Mouse (Mus musculus) heart, embryonic 12.5 days (tissue): Measurements from ENCODE around the gene Cdk4. TPM values are rescaled to one million over a fixed set of nuclear protein-coding genes. Genes with fewer than 3 reads are reported as not detected.

ENCODE experiments used
- ATAC-seq: fragments of 200-750 bp; cut with Nextera tagmentation; 2 replicates; pipeline ENCODE4 v1.8.0; 2017; ENCODE audit warnings: moderate TSS enrichment, moderate library complexity; ENCODE audit not compliant: insufficient number of reproducible peaks, low FRiP score
- H3K27ac ChIP-seq: fragments of 300-500 bp; sonication (generic); 2 replicates; pipeline ENCODE4 v1.5.1; 2016; ENCODE audit warnings: mild to moderate bottlenecking, moderate library complexity; ENCODE audit not compliant: poor library complexity, severe bottlenecking
- H3K27me3 ChIP-seq: fragments of 300-500 bp; sonication (generic); replicated peaks from 2 replicates; pipeline ENCODE4 v1.6.1; 2016; ENCODE audit warnings: mild to moderate bottlenecking, moderate library complexity
- H3K36me3 ChIP-seq: fragments of 300-500 bp; sonication (generic); 2 replicates; pipeline ENCODE4 v1.6.1; 2016; ENCODE audit warnings: mild to moderate bottlenecking, moderate library complexity
- H3K4me1 ChIP-seq: fragments of 300-500 bp; sonication (generic); replicated peaks from 2 replicates; pipeline ENCODE4 v1.6.1; 2016; ENCODE audit warnings: mild to moderate bottlenecking
- H3K4me2 ChIP-seq: fragments of 300-500 bp; sonication (generic); 2 replicates; pipeline ENCODE4 v1.6.1; 2016; ENCODE audit warnings: mild to moderate bottlenecking, moderate library complexity
- H3K4me3 ChIP-seq: fragments of 300-500 bp; sonication (generic); 2 replicates; pipeline ENCODE4 v1.5.1; 2016; ENCODE audit warnings: mild to moderate bottlenecking
- H3K9ac ChIP-seq: fragments of 300-500 bp; sonication (generic); 2 replicates; pipeline ENCODE4 v1.6.1; 2016; ENCODE audit warnings: mild to moderate bottlenecking, moderate library complexity
- H3K9me3 ChIP-seq: fragments of 300-500 bp; sonication (generic); replicated peaks from 2 replicates; pipeline ENCODE4 v1.6.1; 2016; ENCODE audit warnings: mild to moderate bottlenecking, moderate library complexity
- WGBS: fragments of 180-500 bp; shearing (Covaris S2); methylation state at CpG from one replicate; pipeline ENCODE4 v1.1.7; 2016; 5-methylcytosine and 5-hydroxymethylcytosine counted together
- polyA plus RNA-seq: library from polyadenylated mRNA; unstranded; fragments of >200 nt; fragmentation: Nextera tagmentation; extraction: Ambion mirVana; gene quantifications from 2 replicates; pipeline ENCODE4 v1.2.1, GENCODE M21; 2016

Gene Cdk4
- polyA plus RNA-seq, result 1,080 and 1,140 TPM in 2 replicates

GRCm38 (mm10) chr10:127063239-127063872 lies at the start of gene Cdk4:
TSS of gene Cdk4 (plus strand) at chr10:127063534.
- H3K9me3 ChIP-seq, result no peaks in the 10 kb centered on the region
- H3K4me3 ChIP-seq, result peak within 1 kb of the TSS; percentile 70
- H3K27me3 ChIP-seq, result peaks cover 33% of the 10 kb centered on the region
- peak within 1 kb of the TSS; percentile 78 for H3K27ac ChIP-seq
- peak within 1 kb of the TSS; percentile 91 for H3K9ac ChIP-seq
- peak within 1 kb of the TSS; percentile 78 for H3K4me2 ChIP-seq
- WGBS, result under 1% methylated on average over 45 of the region's 46 CpGs
- peaks cover 35% of the 10 kb centered on the region for H3K4me1 ChIP-seq
- peaks cover 38% of the 10 kb centered on the region for H3K36me3 ChIP-seq
- peak; percentile 95 for ATAC-seq

GRCm38 (mm10) chr10:127016488-127016887 lies 46.8 kb upstream of the Cdk4 start:
- no peaks in the 10 kb centered on the region for H3K9me3 ChIP-seq
- WGBS, result 53% methylated on average over 5 of the region's 5 CpGs
- no peaks in the 10 kb centered on the region for H3K27me3 ChIP-seq
- no peak overlapping the region for H3K4me3 ChIP-seq
- peaks cover 20% of the 10 kb centered on the region; the same call in 1 of the 2 replicates for H3K36me3 ChIP-seq
- no peak for ATAC-seq
- H3K9ac ChIP-seq, result no peak overlapping the region
- H3K4me1 ChIP-seq, result no peaks in the 10 kb centered on the region
- no peak overlapping the region for H3K27ac ChIP-seq
- no peak overlapping the region for H3K4me2 ChIP-seq

GRCm38 (mm10) chr10:127017071-127017470 lies 46.3 kb upstream of the Cdk4 start:
- WGBS, result 22% methylated on average over 2 of the region's 2 CpGs
- H3K27ac ChIP-seq, result no peak overlapping the region
- H3K4me2 ChIP-seq, result no peak overlapping the region
- ATAC-seq, result no peak
- peaks cover 24% of the 10 kb centered on the region; the same call in 1 of the 2 replicates for H3K36me3 ChIP-seq
- H3K9ac ChIP-seq, result no peak overlapping the region
- H3K9me3 ChIP-seq, result no peaks in the 10 kb centered on the region
- H3K27me3 ChIP-seq, result no peaks in the 10 kb centered on the region
- H3K4me3 ChIP-seq, result no peak overlapping the region
- no peaks in the 10 kb centered on the region for H3K4me1 ChIP-seq

GRCm38 (mm10) chr10:127018422-127018821 lies 44.9 kb upstream of the Cdk4 start:
- WGBS, result 74% methylated on average over 16 of the region's 16 CpGs
- no peak overlapping the region for H3K27ac ChIP-seq
- ATAC-seq, result no peak

GRCm38 (mm10) chr10:127030336-127031296 lies 32.7 kb upstream of the Cdk4 start, which contains the start of gene Tsfm:
TSS of gene Tsfm (minus strand) at chr10:127030840.
- Histone ChIP-seq H3K4me2 (peak within 1 kb of the TSS; percentile 83), H3K4me1 (peaks cover 10% of the 10 kb centered on the region; the same call in 1 of the 2 replicates), H3K27ac (peak within 1 kb of the TSS; percentile 68), H3K9ac (peak within 1 kb of the TSS; percentile 87), H3K27me3 (no peaks in the 10 kb centered on the region), H3K4me3 (peak within 1 kb of the TSS; percentile 85), H3K9me3 (no peaks in the 10 kb centered on the region), H3K36me3 (peaks cover 33% of the 10 kb centered on the region)
- whole genome bisulfite sequencing, result 5% methylated on average over 56 of the region's 56 CpGs
- peak; percentile 87 for ATAC-seq

More at GRCm38 (mm10) chr10:127018422-127018821, 44.9 kb upstream of the Cdk4 start:
- Histone ChIP-seq H3K4me2 (no peak overlapping the region), H3K9me3 (no peaks in the 10 kb centered on the region), H3K9ac (no peak overlapping the region), H3K4me3 (no peak overlapping the region), H3K27me3 (no peaks in the 10 kb centered on the region), H3K36me3 (peaks cover 32% of the 10 kb centered on the region), H3K4me1 (no peaks in the 10 kb centered on the region)

- H3K4me3 ChIP-seq, result no peak overlapping the region
- H3K4me2 ChIP-seq, result no peak overlapping the region
- no peak overlapping the region for H3K9ac ChIP-seq
- H3K36me3 ChIP-seq, result peaks cover 7% of the 10 kb centered on the region
- 82% methylated on average over 8 of the region's 8 CpGs for WGBS
- H3K9me3 ChIP-seq, result no peaks in the 10 kb centered on the region
- no peak overlapping the region for H3K27ac ChIP-seq
- H3K4me1 ChIP-seq, result peaks cover 10% of the 10 kb centered on the region; the same call in 1 of the 2 replicates
- ATAC-seq, result no peak
- H3K27me3 ChIP-seq, result peaks cover 9% of the 10 kb centered on the region
Observed at GRCm38 (mm10) chr10:127033301-127033741, 30.0 kb upstream of the Cdk4 start.

- no peak overlapping the region for H3K4me2 ChIP-seq
- H3K9me3 ChIP-seq, result no peaks in the 10 kb centered on the region
- no peaks in the 10 kb centered on the region for H3K36me3 ChIP-seq
- no peaks in the 10 kb centered on the region; the same call in 1 of the 2 replicates for H3K4me1 ChIP-seq
- peaks cover 18% of the 10 kb centered on the region for H3K27me3 ChIP-seq
- no peak overlapping the region for H3K9ac ChIP-seq
- WGBS, result 78% methylated on average over 12 of the region's 12 CpGs
- H3K27ac ChIP-seq, result no peak overlapping the region
- ATAC-seq, result no peak
- no peak overlapping the region for H3K4me3 ChIP-seq
Observed at GRCm38 (mm10) chr10:127036273-127036672, 27.1 kb upstream of the Cdk4 start.

- ATAC-seq, result no peak
Observed at GRCm38 (mm10) chr10:127037641-127038040, 25.7 kb upstream of the Cdk4 start.

GRCm38 (mm10) chr10:127040569-127041214 lies 22.6 kb upstream of the Cdk4 start:
- Histone ChIP-seq H3K4me2 (peak overlapping the region; percentile 98), H3K36me3 (peaks cover 18% of the 10 kb centered on the region), H3K27me3 (peaks cover 18% of the 10 kb centered on the region), H3K4me1 (peaks cover 5% of the 10 kb centered on the region), H3K4me3 (peak overlapping the region; percentile 78), H3K9me3 (no peaks in the 10 kb centered on the region), H3K27ac (no peak overlapping the region), H3K9ac (peak overlapping the region; percentile 77)
- 2% methylated on average over 20 of the region's 20 CpGs for WGBS
- ATAC-seq, result no peak

More at GRCm38 (mm10) chr10:127037641-127038040, 25.7 kb upstream of the Cdk4 start:
- H3K9me3 ChIP-seq, result no peaks in the 10 kb centered on the region
- no peaks in the 10 kb centered on the region for H3K36me3 ChIP-seq
- H3K9ac ChIP-seq, result no peak overlapping the region
- no peak overlapping the region for H3K27ac ChIP-seq
- H3K4me3 ChIP-seq, result no peak overlapping the region
- H3K27me3 ChIP-seq, result peaks cover 18% of the 10 kb centered on the region
- H3K4me1 ChIP-seq, result peaks cover 3% of the 10 kb centered on the region
- H3K4me2 ChIP-seq, result no peak overlapping the region
- WGBS, result 73% methylated on average over 12 of the region's 12 CpGs

GRCm38 (mm10) chr10:127041274-127041766 lies 22.0 kb upstream of the Cdk4 start, which contains the start of the genes Mettl1 and Eef1akmt3:
TSS of gene Mettl1 (plus strand) at chr10:127041414.
TSS of gene Eef1akmt3 (minus strand) at chr10:127041513.
- ATAC-seq, result peak; percentile 58
- under 1% methylated on average over 28 of the region's 28 CpGs for WGBS

More at GRCm38 (mm10) chr10:127041274-127041766, 22.0 kb upstream of the Cdk4 start, which contains the start of the genes Mettl1 and Eef1akmt3:
- H3K27ac ChIP-seq, result no peak within 1 kb of the TSS
- H3K9ac ChIP-seq, result peak within 1 kb of the TSS; percentile 77
- H3K4me1 ChIP-seq, result peaks cover 5% of the 10 kb centered on the region
- H3K9me3 ChIP-seq, result no peaks in the 10 kb centered on the region
- peaks cover 15% of the 10 kb centered on the region for H3K27me3 ChIP-seq
- peaks cover 22% of the 10 kb centered on the region for H3K36me3 ChIP-seq
- H3K4me3 ChIP-seq, result peak within 1 kb of the TSS; percentile 78
- peak within 1 kb of the TSS; percentile 98 for H3K4me2 ChIP-seq
